Mouse (Mus musculus) lung, postnatal 36 days (tissue): ENCODE data around the gene Tmem196.
A peak's percentile ranks its signal among the peaks of the same experiment; 100 is the strongest.

Experiments
- DNase-seq: peaks from one replicate; pipeline ENCODE4 v3.0.0; 2022; ENCODE audit warnings: mixed read lengths

The Tmem196 gene

DNA sequence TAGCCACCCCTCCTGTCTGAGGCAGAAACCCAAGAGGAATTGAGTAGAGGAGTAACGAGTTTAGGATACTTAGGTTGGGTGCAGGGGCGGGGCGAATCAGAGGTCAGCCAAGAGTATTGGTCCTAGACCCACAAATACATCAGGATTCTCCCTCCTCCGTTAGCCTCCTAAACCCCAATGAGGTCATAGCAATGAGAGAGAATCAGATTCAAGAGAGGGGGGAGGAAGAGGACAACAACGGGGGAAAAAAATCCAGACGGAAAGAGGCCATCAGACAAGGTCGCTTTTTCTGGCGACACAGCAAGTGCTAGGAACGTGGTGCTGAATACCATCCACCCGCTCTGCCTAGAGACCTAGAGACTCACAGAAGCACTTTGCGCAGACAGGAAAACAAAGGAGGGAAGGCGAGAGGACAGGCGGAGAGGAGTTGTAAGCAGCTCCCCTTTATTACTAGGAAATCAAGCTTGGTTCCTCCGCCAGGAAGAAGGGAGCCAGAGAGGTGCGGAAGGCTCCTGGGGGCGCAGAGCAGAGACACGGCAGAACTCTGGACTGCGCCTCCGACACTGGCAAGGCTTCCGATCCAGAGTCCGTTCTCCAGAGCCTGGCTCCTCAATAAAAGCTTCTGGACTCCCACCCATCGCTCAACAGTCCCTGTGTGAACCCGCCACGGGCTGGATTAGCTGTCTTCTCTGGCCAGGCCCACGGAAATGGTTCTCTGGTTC is at the start of gene Tmem196:
Gene Tmem196 (plus strand): TSS at position 234 of the 722 bp plus-strand sequence.
- DNase-seq, result no peak

DNA sequence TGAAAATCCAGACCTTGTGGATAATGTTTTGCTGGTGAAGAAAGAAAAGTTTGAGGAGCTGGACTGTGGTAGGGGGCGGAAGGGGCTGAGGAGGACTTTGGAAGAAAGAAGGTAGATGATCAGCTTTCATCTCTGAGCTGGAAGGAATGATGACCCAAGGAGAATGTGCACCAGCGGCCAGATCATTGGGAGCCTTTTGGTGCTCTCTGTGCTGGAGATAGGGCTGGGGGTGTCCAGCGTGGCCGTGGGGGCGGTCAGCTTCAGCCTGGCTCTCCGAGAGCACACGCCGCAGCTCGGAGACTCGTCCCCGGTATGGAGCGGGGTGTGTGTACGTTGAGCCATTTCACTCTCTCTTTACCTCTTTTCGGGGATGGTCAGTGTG is 680 bp downstream of the Tmem196 start:
- DNase-seq, result no peak

DNA sequence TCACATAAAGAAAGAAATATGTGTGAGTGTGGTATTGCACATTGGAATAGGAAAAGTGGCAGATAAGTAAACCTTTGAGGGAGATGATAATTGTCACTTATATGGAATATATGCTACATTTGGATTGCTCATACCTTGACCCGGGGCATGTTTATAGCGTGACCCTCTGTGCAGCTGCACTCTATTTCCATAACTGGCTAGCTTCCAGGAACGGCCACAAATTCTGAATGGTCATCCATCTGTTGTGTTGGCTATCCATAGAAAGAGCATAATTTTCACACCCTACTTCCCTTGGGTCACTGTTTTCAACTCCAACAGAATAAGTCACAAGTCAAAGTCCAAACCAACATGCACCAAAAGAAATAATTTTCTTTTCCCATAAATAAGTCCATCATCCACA is 11.4 kb downstream of the Tmem196 start:
- DNase-seq, result no peak

DNA sequence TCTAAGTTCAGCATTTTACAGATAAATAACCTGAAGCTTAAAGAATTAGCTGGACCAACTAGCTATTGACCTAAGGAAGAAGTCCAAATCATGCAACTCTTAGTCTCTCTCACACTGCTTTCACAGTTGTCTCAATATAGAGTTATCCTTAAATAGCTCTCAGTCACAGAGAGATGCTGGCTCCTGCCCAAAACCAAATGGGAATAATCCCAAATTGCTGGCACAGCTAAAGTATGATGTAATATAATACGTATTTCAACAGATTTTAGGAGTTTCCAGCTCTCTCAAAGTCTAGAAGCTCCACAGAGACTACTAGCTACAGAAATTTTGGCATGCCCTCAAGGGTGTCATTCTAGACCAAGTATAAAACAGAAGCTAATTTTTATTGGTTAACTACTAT is 15.1 kb downstream of the Tmem196 start:
- DNase-seq, result peak; percentile 20

DNA sequence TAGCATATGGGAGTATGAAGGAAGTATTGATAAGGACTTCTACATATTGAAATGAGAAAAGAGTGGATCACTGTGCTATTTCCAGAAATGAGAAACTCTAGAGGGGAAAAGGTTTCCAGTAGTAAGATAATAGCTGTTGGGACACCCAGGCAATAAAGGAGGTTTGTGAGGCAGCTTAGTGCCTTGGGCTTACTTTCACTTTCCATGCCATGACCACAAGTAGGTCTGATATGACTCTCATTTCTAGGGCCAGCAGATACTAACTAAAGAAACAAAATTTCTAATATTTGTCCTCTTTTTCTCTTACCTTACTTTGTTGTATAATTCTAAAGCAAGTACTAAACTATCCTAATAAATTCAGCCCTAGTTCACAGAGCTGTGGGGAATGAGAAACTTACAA is 19.8 kb downstream of the Tmem196 start:
- no peak for DNase-seq

DNA sequence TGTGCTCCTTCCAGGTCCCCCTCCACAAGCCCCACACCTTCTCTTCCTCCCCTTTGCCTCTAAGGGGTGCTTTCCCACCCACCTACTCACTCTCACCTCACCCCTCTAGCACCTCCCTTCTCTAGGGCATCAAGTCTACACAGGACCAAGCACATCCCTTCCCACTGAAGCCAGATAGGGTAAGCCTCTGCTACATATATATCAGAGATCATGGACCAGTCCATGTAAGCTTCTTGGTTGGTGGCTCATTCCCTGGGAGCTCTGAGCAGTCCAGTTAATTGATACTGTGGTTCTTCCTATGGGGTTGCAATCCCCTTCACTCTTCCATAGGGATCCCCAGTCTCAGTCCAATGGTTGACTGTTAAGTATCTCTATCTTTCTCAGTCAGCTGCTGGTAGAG is 24.4 kb downstream of the Tmem196 start:
- no peak for DNase-seq

DNA sequence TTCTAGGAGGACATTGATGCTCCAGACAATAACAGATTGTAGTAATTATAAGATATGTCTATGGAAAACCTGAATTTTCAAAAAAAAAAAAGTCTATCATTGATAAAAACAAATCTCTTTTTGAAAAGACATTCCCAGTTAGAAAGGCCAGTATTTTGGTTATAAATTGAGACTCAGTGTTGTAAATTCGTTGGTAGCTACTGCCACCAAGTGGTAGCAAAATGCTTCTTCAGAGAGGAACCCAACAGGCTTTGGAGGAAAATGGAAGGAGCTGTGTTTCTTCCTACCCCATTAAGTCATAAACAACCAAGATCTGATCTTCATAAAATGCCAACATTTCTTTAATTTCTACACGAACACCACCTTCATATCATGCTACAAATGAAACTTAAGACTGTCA is 36.1 kb downstream of the Tmem196 start:
- peak; percentile 35 for DNase-seq

DNA sequence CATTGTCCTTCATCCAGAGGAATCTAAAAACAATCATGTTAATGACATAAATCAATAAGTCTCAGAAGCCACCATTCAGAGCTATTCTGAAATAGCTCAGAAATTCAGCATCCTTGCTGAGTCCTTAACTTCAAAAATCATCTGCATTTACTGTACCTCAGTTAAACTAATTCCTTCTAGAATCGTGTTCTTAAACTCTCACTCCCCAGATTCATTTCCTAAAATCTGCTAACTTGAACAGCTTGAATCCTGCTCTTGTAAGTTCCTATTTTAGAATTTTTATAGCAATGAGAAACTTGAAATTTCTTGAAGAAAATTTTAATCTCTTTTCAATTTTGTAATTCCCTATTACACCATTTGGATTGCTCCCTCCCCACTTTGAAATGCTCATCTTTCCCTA is 52.6 kb downstream of the Tmem196 start:
- DNase-seq, result no peak

DNA sequence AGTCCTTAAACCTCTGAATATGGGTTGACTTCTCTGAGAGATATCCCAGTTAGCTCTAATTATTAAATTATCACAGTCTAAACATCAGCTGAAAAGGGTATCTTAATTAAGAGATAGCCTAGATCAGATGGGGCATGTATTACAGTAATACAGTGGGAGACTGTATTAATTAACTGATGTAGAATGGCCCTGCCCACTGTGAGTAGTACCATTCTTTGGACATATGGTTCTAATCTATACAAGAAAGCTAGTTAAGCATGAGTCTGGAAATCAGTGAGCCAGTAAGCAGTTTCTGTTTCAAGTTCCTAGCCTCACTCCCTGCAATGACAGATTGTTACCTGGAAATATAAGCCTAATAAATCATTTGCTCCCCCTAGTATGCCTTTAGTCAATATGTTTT is 58.7 kb downstream of the Tmem196 start:
- DNase-seq, result no peak

DNA sequence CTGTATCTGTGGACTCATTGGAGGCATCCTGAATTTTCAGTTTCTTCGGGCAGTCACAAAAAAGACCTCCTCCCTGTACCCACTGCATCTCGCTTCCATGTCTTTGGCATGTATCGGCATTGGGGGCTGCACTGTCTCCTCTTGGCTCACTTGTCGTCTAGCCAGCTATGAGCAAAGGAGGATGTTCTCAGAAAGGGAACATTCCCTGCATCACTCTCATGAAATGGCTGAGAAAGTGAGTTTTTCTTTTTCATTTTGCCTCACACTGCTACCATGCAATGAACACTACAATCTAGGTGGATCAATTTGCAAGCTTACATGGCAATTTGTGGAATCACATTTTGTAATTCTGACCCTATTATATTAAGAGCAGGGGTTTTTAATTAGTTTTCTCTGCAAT is 69.1 kb downstream of the Tmem196 start:
- no peak for DNase-seq

DNA sequence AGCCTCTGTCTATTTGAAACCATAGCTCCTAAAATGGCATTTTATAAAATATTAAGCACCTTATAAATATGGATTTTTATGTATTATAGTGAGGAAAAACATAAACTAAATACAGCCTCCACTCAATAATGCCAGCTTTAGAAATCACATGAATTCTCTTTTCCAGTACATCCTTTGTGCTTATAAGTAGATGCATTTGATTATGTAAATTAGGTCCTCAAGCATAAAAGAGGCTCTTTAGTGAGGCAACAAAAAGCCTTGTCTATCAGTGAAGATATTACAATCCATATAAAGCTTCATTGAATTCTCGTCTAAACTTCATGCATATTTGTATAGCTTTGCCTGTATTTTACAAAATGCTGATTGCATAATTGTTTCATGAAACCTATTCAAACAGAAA is 69.6 kb downstream of the Tmem196 start:
- DNase-seq, result no peak

DNA sequence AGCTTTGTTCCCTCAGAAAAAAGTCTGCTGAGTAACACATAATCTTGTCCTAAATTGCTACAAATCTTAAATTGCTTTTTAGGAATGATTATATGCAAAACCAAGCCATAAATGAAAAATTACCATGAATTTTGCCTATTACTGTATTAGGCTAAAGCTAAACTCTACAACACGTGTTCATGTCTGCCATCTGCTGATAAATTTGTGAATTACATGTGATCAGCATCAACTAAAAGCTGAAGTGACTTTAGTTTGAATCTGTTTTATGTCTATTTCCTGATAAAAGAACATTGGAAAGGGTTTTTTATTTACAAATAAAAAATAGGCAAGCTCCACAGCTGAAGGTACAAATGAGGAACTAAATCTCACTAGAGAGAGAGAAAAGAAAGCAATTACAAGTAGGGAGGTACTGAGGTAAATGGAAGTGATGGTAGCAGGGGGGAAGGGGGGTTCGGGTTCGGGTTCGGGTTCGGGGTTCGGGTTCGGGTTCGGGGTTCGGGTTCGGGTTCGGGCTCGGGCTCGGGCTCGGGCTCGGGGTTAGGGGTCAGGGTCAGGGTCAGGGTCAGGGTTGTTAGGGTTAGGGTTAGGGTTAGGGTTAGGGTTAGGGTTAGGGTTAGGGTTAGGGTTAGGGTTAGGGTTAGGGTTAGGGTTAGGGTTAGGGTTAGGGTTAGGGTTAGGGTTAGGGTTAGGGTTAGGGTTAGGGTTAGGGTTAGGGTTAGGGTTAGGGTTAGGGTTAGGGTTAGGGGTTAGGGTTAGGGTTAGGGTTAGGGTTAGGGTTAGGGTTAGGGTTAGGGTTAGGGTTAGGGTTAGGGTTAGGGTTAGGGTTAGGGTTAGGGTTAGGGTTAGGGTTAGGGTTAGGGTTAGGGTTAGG is 82.7 kb downstream of the Tmem196 start:
- DNase-seq, result peak; percentile 69
